Mouse (Mus musculus) c-Kit-positive CD71-positive TER-119-negative erythroid progenitor cells, embryonic 14.5 days (primary cell): ENCODE measurements around the gene Fbxw7.
"Not testable (repeated sequence)": the region's sequence is repeated elsewhere in the genome, so short reads cannot be mapped to it uniquely, and the experiment has no call there.

Source experiments
- DNase-seq: peaks from one replicate; pipeline ENCODE4 v3.0.0-alpha.2; 2013; ENCODE audit warnings: low read depth

Gene Fbxw7

GRCm38 (mm10) chr3:84826938-84827337 is 11.9 kb downstream of the Fbxw7 start:
- no peak for DNase-seq

- DNase-seq, result no peak
These were observed 12.5 kb downstream of the Fbxw7 start for GRCm38 (mm10) chr3:84827617-84828016.

- no peak for DNase-seq
These were observed 14.3 kb downstream of the Fbxw7 start for GRCm38 (mm10) chr3:84829366-84829765.

- DNase-seq, result no peak
These were observed 21.0 kb downstream of the Fbxw7 start for GRCm38 (mm10) chr3:84836029-84836428.

GRCm38 (mm10) chr3:84837984-84838383 is 22.9 kb downstream of the Fbxw7 start:
- DNase-seq, result no peak

GRCm38 (mm10) chr3:84839499-84839898 is 24.4 kb downstream of the Fbxw7 start:
- DNase-seq, result no peak

- DNase-seq, result no peak
These were observed 26.2 kb downstream of the Fbxw7 start for GRCm38 (mm10) chr3:84841271-84841670.

- no peak for DNase-seq
These were observed 27.7 kb downstream of the Fbxw7 start for GRCm38 (mm10) chr3:84842793-84843192.

- DNase-seq, result peak; percentile 50
These were observed 28.5 kb downstream of the Fbxw7 start for GRCm38 (mm10) chr3:84843594-84843993.

GRCm38 (mm10) chr3:84848798-84849197 is 33.7 kb downstream of the Fbxw7 start:
- DNase-seq, result no peak

GRCm38 (mm10) chr3:84850418-84850817 is 35.4 kb downstream of the Fbxw7 start:
- DNase-seq, result no peak

- no peak for DNase-seq
These were observed 36.7 kb downstream of the Fbxw7 start for GRCm38 (mm10) chr3:84851801-84852200.

GRCm38 (mm10) chr3:84852877-84853276 is 37.8 kb downstream of the Fbxw7 start:
- no peak for DNase-seq

GRCm38 (mm10) chr3:84854440-84854839 is 39.4 kb downstream of the Fbxw7 start:
- DNase-seq, result no peak

GRCm38 (mm10) chr3:84860669-84861068 is 45.6 kb downstream of the Fbxw7 start:
- no peak for DNase-seq

GRCm38 (mm10) chr3:84861817-84862216 is 46.7 kb downstream of the Fbxw7 start:
- not testable (repeated sequence) for DNase-seq

GRCm38 (mm10) chr3:84865684-84866083 is 50.6 kb downstream of the Fbxw7 start:
- DNase-seq, result no peak

GRCm38 (mm10) chr3:84866866-84867265 is 51.8 kb downstream of the Fbxw7 start:
- no peak for DNase-seq

GRCm38 (mm10) chr3:84867434-84867975 is 52.4 kb downstream of the Fbxw7 start:
- DNase-seq, result no peak

- no peak for DNase-seq
These were observed 52.9 kb downstream of the Fbxw7 start for GRCm38 (mm10) chr3:84867991-84868390.

GRCm38 (mm10) chr3:84870126-84870525 is 55.1 kb downstream of the Fbxw7 start:
- DNase-seq, result no peak

- no peak for DNase-seq
These were observed 60.2 kb downstream of the Fbxw7 start for GRCm38 (mm10) chr3:84875306-84875705.

- no peak for DNase-seq
These were observed 61.1 kb downstream of the Fbxw7 start for GRCm38 (mm10) chr3:84876211-84876610.

GRCm38 (mm10) chr3:84883817-84884483 is 68.9 kb downstream of the Fbxw7 start:
- DNase-seq, result peak; percentile 23
